Mouse (Mus musculus) olfactory bulb, adult 2 months (tissue): ENCODE results near the gene Adgra1. TPM values are rescaled to one million over a fixed set of nuclear protein-coding genes. Genes with fewer than 3 reads are reported as not detected.

Experiments
- H3K27ac ChIP-seq: fragments of 200-500 bp; 2 replicates; pipeline ENCODE4 v1.5.1; 2012; ENCODE audit warnings: low read depth, low read length; ENCODE audit not compliant: insufficient read depth
- H3K4me1 ChIP-seq: fragments of 200-500 bp; 2 replicates; pipeline ENCODE4 v1.6.1; 2012; ENCODE audit warnings: low read length; ENCODE audit not compliant: control insufficient read depth, insufficient read depth
- H3K4me3 ChIP-seq: fragments of 200-500 bp; 2 replicates; pipeline ENCODE4 v1.5.1; 2012; ENCODE audit warnings: mild to moderate bottlenecking, low read depth, low read length, moderate library complexity; ENCODE audit not compliant: insufficient read depth
- CTCF ChIP-seq: fragments of 200-500 bp; IDR thresholded peaks from 2 replicates; pipeline ENCODE4 v1.5.1; 2012; ENCODE audit warnings: low read depth, mild to moderate bottlenecking, low read length, moderate library complexity; ENCODE audit not compliant: insufficient read depth
- POLR2A ChIP-seq: fragments of 200-500 bp; IDR thresholded peaks from 2 replicates; pipeline ENCODE4 v1.6.1; 2012; ENCODE audit warnings: mild to moderate bottlenecking, low read depth, low read length, moderate library complexity; ENCODE audit not compliant: insufficient read depth
- WGBS: fragments of 180-500 bp; shearing (Covaris S2); methylation state at CpG from one replicate; pipeline ENCODE4 v1.1.7; 2018; 5-methylcytosine and 5-hydroxymethylcytosine counted together
- polyA plus RNA-seq: library from polyadenylated mRNA; stranded (reverse); fragments of >200 nt; gene quantifications from 2 replicates; pipeline ENCODE4 v1.2.4, GENCODE M21; 2012; ENCODE audit warnings: low replicate concordance; ENCODE audit not compliant: missing spikeins, insufficient read depth, insufficient read length

Gene Adgra1
- polyA plus RNA-seq, 1 experiment, result not detected

- 82% methylated on average over 2 of the region's 2 CpGs for WGBS
- H3K27ac ChIP-seq, result no peak overlapping the region
- H3K4me3 ChIP-seq, result no peak overlapping the region
- peaks cover 12% of the 10 kb centered on the region for H3K4me1 ChIP-seq
- TF ChIP-seq POLR2A (no peak), CTCF (no peak)
Observed at GRCm38 (mm10) chr7:139898606-139899005, 64.6 kb downstream of the Adgra1 start.

DNA sequence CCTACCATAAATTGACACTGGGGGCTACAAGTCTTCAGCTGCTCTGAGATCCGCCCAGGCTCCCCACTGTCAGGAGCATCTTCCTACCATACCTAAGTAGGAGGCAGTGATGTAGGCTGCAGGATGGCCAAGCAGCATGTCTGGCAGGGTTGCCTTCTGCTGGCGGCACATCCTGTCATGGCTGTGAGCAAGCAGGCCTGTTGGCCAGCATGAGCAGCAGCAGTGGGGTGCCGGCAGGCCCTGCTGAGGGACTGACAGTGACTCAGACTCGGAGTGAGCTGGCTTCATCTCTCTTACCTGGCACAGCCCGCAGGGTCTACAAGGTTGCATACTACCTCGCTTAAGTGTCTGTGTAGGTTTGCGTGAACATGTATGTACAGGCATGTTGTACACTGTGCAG, 65.5 kb downstream of the Adgra1 start:
- no peak overlapping the region for H3K27ac ChIP-seq
- H3K4me3 ChIP-seq, result no peak overlapping the region
- TF ChIP-seq CTCF (no peak), POLR2A (no peak)
- 86% methylated on average over 7 of the region's 7 CpGs for WGBS
- H3K4me1 ChIP-seq, result peaks cover 10% of the 10 kb centered on the region

DNA sequence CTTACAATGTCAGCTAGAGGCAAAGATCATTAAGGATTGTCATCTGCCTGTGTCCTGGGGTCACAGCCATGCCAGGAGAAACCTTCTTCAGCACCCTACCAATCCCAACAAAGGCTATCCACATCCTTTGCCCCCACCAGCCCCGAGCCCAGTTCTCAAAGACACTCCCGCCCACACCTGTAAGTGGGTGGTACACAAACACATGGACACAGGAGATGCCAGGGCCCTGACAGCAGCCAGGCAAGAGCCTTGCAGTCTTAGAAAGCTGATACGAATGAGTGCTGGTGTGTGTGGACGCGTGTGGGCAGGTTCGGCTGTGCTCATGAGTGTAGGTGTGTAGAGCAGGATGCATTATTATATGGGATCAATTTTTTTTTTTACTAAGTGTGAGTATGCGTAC, 66.5 kb downstream of the Adgra1 start:
- Histone ChIP-seq H3K4me1 (peaks cover 7% of the 10 kb centered on the region), H3K27ac (no peak overlapping the region), H3K4me3 (no peak overlapping the region)
- no peak for TF ChIP-seq POLR2A
- TF ChIP-seq CTCF, result no peak
- WGBS, result 93% methylated on average over 7 of the region's 7 CpGs

DNA sequence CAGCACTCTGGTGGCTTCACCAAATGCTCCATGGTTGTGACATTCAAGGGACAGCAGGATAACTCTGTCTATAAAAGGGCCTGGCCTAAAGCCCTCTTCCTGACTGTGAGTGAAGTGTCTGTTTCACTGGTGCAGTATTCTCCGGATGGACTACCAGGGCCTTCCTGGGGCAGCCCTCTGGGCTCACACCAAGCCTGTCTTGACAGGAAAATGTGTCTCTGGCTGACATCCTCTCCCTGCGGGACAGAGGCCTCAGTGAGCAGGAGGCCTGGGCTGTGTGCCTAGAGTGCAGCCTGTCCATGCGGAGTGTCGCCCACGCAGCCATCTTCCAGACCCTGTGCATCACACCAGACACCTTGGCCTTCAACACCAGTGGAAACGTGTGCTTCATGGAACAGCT, 66.9 kb downstream of the Adgra1 start:
- no peak overlapping the region for H3K27ac ChIP-seq

GRCm38 (mm10) chr7:139901981-139902380, 68.0 kb downstream of the Adgra1 start:
- TF ChIP-seq POLR2A (no peak), CTCF (no peak)
- no peak overlapping the region for H3K4me3 ChIP-seq
- no peak overlapping the region for H3K27ac ChIP-seq
- peaks cover 10% of the 10 kb centered on the region for H3K4me1 ChIP-seq
- WGBS, result 39% methylated on average over 1 of the region's 1 CpGs

More for the DNA sequence above, 66.9 kb downstream of the Adgra1 start:
- WGBS, result 82% methylated on average over 6 of the region's 6 CpGs
- no peak for TF ChIP-seq CTCF
- TF ChIP-seq POLR2A, result no peak
- Histone ChIP-seq H3K4me1 (peaks cover 10% of the 10 kb centered on the region), H3K4me3 (no peak overlapping the region)

GRCm38 (mm10) chr7:139905261-139905660, 71.3 kb downstream of the Adgra1 start:
- no peak overlapping the region for H3K27ac ChIP-seq
- H3K4me1 ChIP-seq, result peaks cover 15% of the 10 kb centered on the region

DNA sequence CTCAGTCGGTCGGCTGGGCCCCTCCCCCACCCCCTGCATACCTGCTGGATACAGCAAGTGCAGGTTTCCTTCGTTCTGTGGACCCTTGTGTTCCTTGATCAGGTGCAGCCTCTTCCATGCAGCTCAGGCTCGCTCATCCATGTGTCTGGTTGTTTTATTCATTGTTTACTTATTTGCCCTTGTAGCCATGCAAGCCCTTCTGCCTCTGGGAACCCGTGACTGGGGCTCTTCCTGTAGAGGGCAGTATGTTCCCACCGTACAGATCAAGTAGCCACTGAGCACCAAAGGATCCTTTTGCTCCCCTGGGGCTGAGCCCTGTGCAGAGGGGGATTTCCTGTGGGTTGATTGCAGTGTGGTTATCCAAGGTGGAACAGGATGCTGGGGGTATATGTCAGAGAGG, 71.7 kb downstream of the Adgra1 start:
- Histone ChIP-seq H3K4me1 (peaks cover 12% of the 10 kb centered on the region), H3K27ac (no peak overlapping the region), H3K4me3 (no peak overlapping the region)
- 7% methylated on average over 6 of the region's 6 CpGs for WGBS
- TF ChIP-seq POLR2A (no peak), CTCF (no peak)

More at GRCm38 (mm10) chr7:139905261-139905660, 71.3 kb downstream of the Adgra1 start:
- TF ChIP-seq CTCF (no peak), POLR2A (no peak)
- 17% methylated on average over 6 of the region's 6 CpGs for WGBS
- H3K4me3 ChIP-seq, result no peak overlapping the region

GRCm38 (mm10) chr7:139908176-139908575, 74.2 kb downstream of the Adgra1 start:
- 61% methylated on average over 5 of the region's 5 CpGs for WGBS
- peaks cover 12% of the 10 kb centered on the region for H3K4me1 ChIP-seq
- TF ChIP-seq CTCF (no peak), POLR2A (no peak)
- no peak overlapping the region for H3K4me3 ChIP-seq
- no peak overlapping the region for H3K27ac ChIP-seq

GRCm38 (mm10) chr7:139909469-139909868, 75.5 kb downstream of the Adgra1 start:
- TF ChIP-seq CTCF, result no peak
- TF ChIP-seq POLR2A, result no peak
- WGBS, result 63% methylated on average over 6 of the region's 6 CpGs
- no peak overlapping the region for H3K27ac ChIP-seq
- H3K4me3 ChIP-seq, result no peak overlapping the region
- peaks cover 18% of the 10 kb centered on the region for H3K4me1 ChIP-seq

DNA sequence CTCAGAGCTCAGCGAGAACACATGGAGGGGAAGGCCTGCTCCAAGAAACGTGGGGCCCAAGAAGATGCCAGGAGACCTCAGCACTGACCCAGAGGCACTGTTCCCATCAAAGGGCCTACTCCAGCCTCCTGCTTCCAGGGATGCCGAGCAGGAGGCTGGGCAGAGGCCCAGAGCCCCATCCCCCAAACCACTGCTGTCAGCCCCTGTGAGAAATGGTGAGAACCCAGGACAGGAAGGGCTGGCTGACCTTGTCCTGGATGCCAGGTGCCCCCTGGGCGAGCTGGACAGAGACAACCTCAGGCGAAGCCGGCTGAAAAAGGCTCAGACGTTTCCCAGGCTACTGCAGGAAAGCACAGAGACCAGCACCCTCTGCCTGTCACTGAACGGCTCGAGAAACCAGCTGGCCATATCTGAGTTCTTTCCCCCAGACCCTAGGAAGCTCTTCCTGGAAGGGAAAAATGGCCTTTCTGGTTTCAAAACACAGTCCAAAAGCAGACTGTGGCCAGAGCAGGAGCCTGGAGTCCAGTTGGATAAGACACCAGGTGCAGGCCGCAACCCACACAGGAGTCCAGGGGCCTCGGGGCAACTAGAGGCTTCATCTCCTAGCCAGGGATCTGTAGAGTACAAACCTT, 76.3 kb downstream of the Adgra1 start:
- H3K27ac ChIP-seq, result no peak overlapping the region
- no peak for TF ChIP-seq POLR2A
- TF ChIP-seq CTCF, result no peak
- H3K4me3 ChIP-seq, result no peak overlapping the region
- 76% methylated on average over 11 of the region's 11 CpGs for WGBS
- peaks cover 18% of the 10 kb centered on the region for H3K4me1 ChIP-seq
